Mouse (Mus musculus): ENCODE measurements around the gene Marf1. TPM values are rescaled to one million over a fixed set of nuclear protein-coding genes. Genes with fewer than 3 reads are reported as not detected.
"Not testable (repeated sequence)": the region's sequence is repeated elsewhere in the genome, so short reads cannot be mapped to it uniquely, and the experiment has no call there.

Gene Marf1
- polyA plus RNA-seq, 1 experiment from 2014 or later = 10.3 TPM

GRCm38 (mm10) chr16:14155638-14156037, 7.5 kb downstream of the Marf1 start:
- not testable (repeated sequence) for H3K4me3 ChIP-seq (ENCODE audit: low read depth, low read length); H3K4me2 ChIP-seq; ATAC-seq (replicated peaks; ENCODE audit: low FRiP score); H3K36me3 ChIP-seq (ENCODE audit: control insufficient read depth, insufficient read depth, low read length); H3K27me3 ChIP-seq (replicated peaks; ENCODE audit: control insufficient read depth, insufficient read depth, low read length); H3K27ac ChIP-seq (ENCODE audit: low read depth, low read length); H3K9ac ChIP-seq (ENCODE audit: low read depth, low read length); H3K9me3 ChIP-seq (ENCODE audit: control insufficient read depth, low read length); H3K4me1 ChIP-seq (replicated peaks; ENCODE audit: control insufficient read depth, insufficient read depth, low read length); DNase-seq (ENCODE audit: low spot score)
- WGBS = 79% methylated on average over 1 of the region's 2 CpGs

GRCm38 (mm10) chr16:14151718-14152117, 11.4 kb downstream of the Marf1 start:
- Histone ChIP-seq H3K9ac (ENCODE audit: low read depth, low read length) (no peak overlapping the region), H3K36me3 (ENCODE audit: control insufficient read depth, insufficient read depth, low read length) (peaks cover 20% of the 10 kb centered on the region; the same call in 1 of the 2 replicates), H3K27ac (ENCODE audit: low read depth, low read length) (no peak overlapping the region), H3K4me1 (replicated peaks; ENCODE audit: control insufficient read depth, insufficient read depth, low read length) (no peaks in the 10 kb centered on the region), H3K27me3 (replicated peaks; ENCODE audit: control insufficient read depth, insufficient read depth, low read length) (no peaks in the 10 kb centered on the region), H3K9me3 (ENCODE audit: control insufficient read depth, low read length) (no peaks in the 10 kb centered on the region), H3K4me2 (no peak overlapping the region), H3K4me3 (ENCODE audit: low read depth, low read length) (no peak overlapping the region)
- no peak for ATAC-seq (replicated peaks; ENCODE audit: low FRiP score)
- no peak for DNase-seq (ENCODE audit: low spot score)
- 95% methylated on average over 4 of the region's 4 CpGs for WGBS

- H3K36me3 ChIP-seq (ENCODE audit: control insufficient read depth, insufficient read depth, low read length) = peaks cover 38% of the 10 kb centered on the region
- H3K4me2 ChIP-seq = no peak overlapping the region
- no peak for ATAC-seq (replicated peaks; ENCODE audit: low FRiP score)
Measured at GRCm38 (mm10) chr16:14147712-14148111, 15.4 kb downstream of the Marf1 start.

GRCm38 (mm10) chr16:14143298-14143697, 19.9 kb downstream of the Marf1 start:
- no peak overlapping the region for H3K27ac ChIP-seq (ENCODE audit: low read depth, low read length)
- WGBS = 80% methylated on average over 3 of the region's 3 CpGs
- peaks cover 52% of the 10 kb centered on the region for H3K36me3 ChIP-seq (ENCODE audit: control insufficient read depth, insufficient read depth, low read length)

More at GRCm38 (mm10) chr16:14147712-14148111, 15.4 kb downstream of the Marf1 start:
- H3K4me3 ChIP-seq (ENCODE audit: low read depth, low read length) = no peak overlapping the region
- no peak overlapping the region for H3K27ac ChIP-seq (ENCODE audit: low read depth, low read length)
- no peaks in the 10 kb centered on the region for H3K27me3 ChIP-seq (replicated peaks; ENCODE audit: control insufficient read depth, insufficient read depth, low read length)
- H3K9me3 ChIP-seq (ENCODE audit: control insufficient read depth, low read length) = no peaks in the 10 kb centered on the region
- no peak overlapping the region for H3K9ac ChIP-seq (ENCODE audit: low read depth, low read length)
- DNase-seq (ENCODE audit: low spot score) = no peak
- H3K4me1 ChIP-seq (replicated peaks; ENCODE audit: control insufficient read depth, insufficient read depth, low read length) = no peaks in the 10 kb centered on the region

GRCm38 (mm10) chr16:14139106-14139505, 24.0 kb downstream of the Marf1 start:
- DNase-seq (ENCODE audit: low spot score) (no peak), ATAC-seq (replicated peaks; ENCODE audit: low FRiP score) (no peak)

More at GRCm38 (mm10) chr16:14143298-14143697, 19.9 kb downstream of the Marf1 start:
- no peak for ATAC-seq (replicated peaks; ENCODE audit: low FRiP score)
- Histone ChIP-seq H3K27me3 (replicated peaks; ENCODE audit: control insufficient read depth, insufficient read depth, low read length) (no peaks in the 10 kb centered on the region), H3K9me3 (ENCODE audit: control insufficient read depth, low read length) (no peaks in the 10 kb centered on the region), H3K4me2 (no peak overlapping the region), H3K4me1 (replicated peaks; ENCODE audit: control insufficient read depth, insufficient read depth, low read length) (no peaks in the 10 kb centered on the region), H3K4me3 (ENCODE audit: low read depth, low read length) (no peak overlapping the region), H3K9ac (ENCODE audit: low read depth, low read length) (no peak overlapping the region)
- DNase-seq (ENCODE audit: low spot score) = no peak

GRCm38 (mm10) chr16:14137976-14138561, 25.1 kb downstream of the Marf1 start:
- 96% methylated on average over 1 of the region's 1 CpGs for WGBS
- no peak overlapping the region for H3K9ac ChIP-seq (ENCODE audit: low read depth, low read length)
- DNase-seq (ENCODE audit: low spot score) (no peak), ATAC-seq (replicated peaks; ENCODE audit: low FRiP score) (no peak)
- no peaks in the 10 kb centered on the region for H3K9me3 ChIP-seq (ENCODE audit: control insufficient read depth, low read length)
- no peaks in the 10 kb centered on the region for H3K27me3 ChIP-seq (replicated peaks; ENCODE audit: control insufficient read depth, insufficient read depth, low read length)
- no peak overlapping the region for H3K27ac ChIP-seq (ENCODE audit: low read depth, low read length)
- peaks cover 43% of the 10 kb centered on the region for H3K36me3 ChIP-seq (ENCODE audit: control insufficient read depth, insufficient read depth, low read length)
- H3K4me1 ChIP-seq (replicated peaks; ENCODE audit: control insufficient read depth, insufficient read depth, low read length) = no peaks in the 10 kb centered on the region
- H3K4me2 ChIP-seq = no peak overlapping the region
- no peak overlapping the region for H3K4me3 ChIP-seq (ENCODE audit: low read depth, low read length)

More at GRCm38 (mm10) chr16:14139106-14139505, 24.0 kb downstream of the Marf1 start:
- Histone ChIP-seq H3K4me2 (no peak overlapping the region), H3K9ac (ENCODE audit: low read depth, low read length) (no peak overlapping the region), H3K27me3 (replicated peaks; ENCODE audit: control insufficient read depth, insufficient read depth, low read length) (no peaks in the 10 kb centered on the region), H3K9me3 (ENCODE audit: control insufficient read depth, low read length) (no peaks in the 10 kb centered on the region), H3K36me3 (ENCODE audit: control insufficient read depth, insufficient read depth, low read length) (peaks cover 44% of the 10 kb centered on the region), H3K27ac (ENCODE audit: low read depth, low read length) (no peak overlapping the region), H3K4me3 (ENCODE audit: low read depth, low read length) (no peak overlapping the region), H3K4me1 (replicated peaks; ENCODE audit: control insufficient read depth, insufficient read depth, low read length) (no peaks in the 10 kb centered on the region)

- 63% methylated on average over 2 of the region's 2 CpGs for whole genome bisulfite sequencing
- Histone ChIP-seq H3K4me3 (ENCODE audit: low read depth, low read length) (no peak overlapping the region), H3K27ac (ENCODE audit: low read depth, low read length) (no peak overlapping the region), H3K4me2 (no peak overlapping the region), H3K27me3 (replicated peaks; ENCODE audit: control insufficient read depth, insufficient read depth, low read length) (no peaks in the 10 kb centered on the region), H3K9ac (ENCODE audit: low read depth, low read length) (no peak overlapping the region), H3K36me3 (ENCODE audit: control insufficient read depth, insufficient read depth, low read length) (peaks cover 28% of the 10 kb centered on the region; the same call in 1 of the 2 replicates), H3K9me3 (ENCODE audit: control insufficient read depth, low read length) (no peaks in the 10 kb centered on the region), H3K4me1 (replicated peaks; ENCODE audit: control insufficient read depth, insufficient read depth, low read length) (no peaks in the 10 kb centered on the region)
- ATAC-seq (replicated peaks; ENCODE audit: low FRiP score) = no peak; the same call in 1 of the 2 replicates
- no peak for DNase-seq (ENCODE audit: low spot score)
Measured at GRCm38 (mm10) chr16:14135014-14135413, 28.1 kb downstream of the Marf1 start.

GRCm38 (mm10) chr16:14131838-14132237, 31.3 kb downstream of the Marf1 start:
- Histone ChIP-seq H3K4me2 (no peak overlapping the region), H3K4me3 (ENCODE audit: low read depth, low read length) (no peak overlapping the region), H3K36me3 (ENCODE audit: control insufficient read depth, insufficient read depth, low read length) (peaks cover 22% of the 10 kb centered on the region), H3K9me3 (ENCODE audit: control insufficient read depth, low read length) (no peaks in the 10 kb centered on the region), H3K9ac (ENCODE audit: low read depth, low read length) (no peak overlapping the region), H3K27ac (ENCODE audit: low read depth, low read length) (no peak overlapping the region), H3K4me1 (replicated peaks; ENCODE audit: control insufficient read depth, insufficient read depth, low read length) (no peaks in the 10 kb centered on the region), H3K27me3 (replicated peaks; ENCODE audit: control insufficient read depth, insufficient read depth, low read length) (no peaks in the 10 kb centered on the region)
- WGBS = 81% methylated on average over 5 of the region's 5 CpGs
- no peak for DNase-seq (ENCODE audit: low spot score)
- ATAC-seq (replicated peaks; ENCODE audit: low FRiP score) = no peak

- Histone ChIP-seq H3K9me3 (ENCODE audit: control insufficient read depth, low read length) (no peaks in the 10 kb centered on the region), H3K4me3 (ENCODE audit: low read depth, low read length) (no peak overlapping the region), H3K9ac (ENCODE audit: low read depth, low read length) (no peak overlapping the region), H3K4me1 (replicated peaks; ENCODE audit: control insufficient read depth, insufficient read depth, low read length) (no peaks in the 10 kb centered on the region), H3K4me2 (no peak overlapping the region), H3K36me3 (ENCODE audit: control insufficient read depth, insufficient read depth, low read length) (peaks cover 19% of the 10 kb centered on the region), H3K27ac (ENCODE audit: low read depth, low read length) (no peak overlapping the region), H3K27me3 (replicated peaks; ENCODE audit: control insufficient read depth, insufficient read depth, low read length) (no peaks in the 10 kb centered on the region)
- no peak for DNase-seq (ENCODE audit: low spot score)
- WGBS = 92% methylated on average over 3 of the region's 3 CpGs
- ATAC-seq (replicated peaks; ENCODE audit: low FRiP score) = no peak
Measured at GRCm38 (mm10) chr16:14131376-14131775, 31.8 kb downstream of the Marf1 start.
